Mouse (Mus musculus) spleen, postnatal 4 days (tissue): Measurements from ENCODE around the gene Tmc5.

Experiments used
- DNase-seq, 2 experiments: peaks; one replicate each; pipeline ENCODE4 v3.0.0; 2022; ENCODE audit warnings: low spot score in 2 of 2

The Tmc5 gene

DNA sequence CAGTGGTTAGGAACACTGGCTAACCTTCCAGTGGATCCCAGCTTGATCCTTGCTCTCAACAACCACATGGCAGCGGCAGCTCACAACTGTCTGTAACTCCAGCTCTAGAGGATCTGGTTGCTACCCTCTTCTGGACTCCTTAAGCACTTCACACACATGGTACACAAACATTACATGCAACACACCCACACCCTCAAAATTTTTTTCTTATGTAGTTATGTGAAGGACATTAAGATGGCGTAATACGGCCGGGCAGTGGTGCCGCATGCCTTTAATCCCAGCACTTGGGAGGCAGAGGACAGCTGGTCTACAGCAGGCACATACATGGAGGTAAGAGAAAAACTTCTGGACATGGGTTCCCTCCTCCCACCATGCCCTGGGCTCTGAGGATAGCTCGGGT, 99.0 kb downstream of the Tmc5 start:
- DNase-seq, result no peak

DNA sequence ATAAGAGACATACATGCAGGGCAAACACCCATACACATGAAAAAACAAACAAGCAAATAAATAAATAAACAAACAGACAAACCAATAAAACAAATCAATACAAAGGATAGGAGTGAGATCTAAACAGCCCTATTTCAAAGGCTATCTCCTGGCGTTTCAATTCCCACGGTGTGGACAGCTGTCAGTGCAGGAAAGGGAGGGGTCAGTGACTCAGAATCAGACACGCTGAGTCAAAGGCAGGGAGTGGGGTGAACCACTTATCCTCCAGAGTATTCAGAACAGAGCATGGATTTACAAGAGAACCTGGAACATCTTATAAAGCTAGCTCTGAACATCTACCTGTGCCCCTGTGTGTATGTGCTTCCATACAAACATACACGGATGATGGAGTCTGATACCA, 100.1 kb downstream of the Tmc5 start:
- DNase-seq, result no peak

DNA sequence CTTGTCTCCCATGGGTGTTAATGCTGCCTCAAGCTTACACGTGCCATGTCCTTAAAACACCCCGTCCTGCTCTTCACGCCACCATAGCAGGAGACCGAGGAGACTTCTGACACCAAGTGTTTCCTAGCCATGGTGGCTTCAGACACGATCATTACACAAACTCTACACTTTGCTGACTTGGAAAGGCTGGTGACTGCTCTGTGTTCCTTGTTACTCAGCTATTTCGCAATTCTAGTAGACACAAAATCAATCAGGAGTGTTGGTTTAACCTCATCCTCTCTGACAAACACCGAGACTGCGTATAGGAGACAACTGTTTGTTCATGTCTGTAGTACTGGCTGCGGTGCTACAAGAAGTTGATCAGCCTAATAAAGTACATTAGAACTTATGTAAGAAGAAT, 101.8 kb downstream of the Tmc5 start:
- no peak for DNase-seq

DNA sequence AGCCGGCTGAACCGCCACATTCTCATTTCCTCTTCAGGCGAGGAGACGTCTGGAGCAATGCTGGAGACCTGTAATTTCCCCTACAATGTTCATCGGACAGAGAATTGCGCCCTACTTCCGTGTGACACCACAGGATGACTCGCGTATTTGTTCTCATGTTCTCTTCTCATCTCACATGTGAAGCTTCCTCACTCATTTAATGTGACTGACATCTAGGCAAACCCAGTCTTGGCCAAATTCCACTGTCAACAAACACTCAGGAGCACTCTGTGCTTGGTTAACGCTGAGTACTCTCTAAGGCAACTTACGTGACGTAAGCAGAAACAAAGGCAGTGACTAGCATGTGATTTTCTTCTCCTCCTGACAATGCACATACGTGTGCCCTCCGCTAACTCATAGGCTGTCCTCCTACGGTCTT, 106.1 kb downstream of the Tmc5 start:
- no peak for DNase-seq

DNA sequence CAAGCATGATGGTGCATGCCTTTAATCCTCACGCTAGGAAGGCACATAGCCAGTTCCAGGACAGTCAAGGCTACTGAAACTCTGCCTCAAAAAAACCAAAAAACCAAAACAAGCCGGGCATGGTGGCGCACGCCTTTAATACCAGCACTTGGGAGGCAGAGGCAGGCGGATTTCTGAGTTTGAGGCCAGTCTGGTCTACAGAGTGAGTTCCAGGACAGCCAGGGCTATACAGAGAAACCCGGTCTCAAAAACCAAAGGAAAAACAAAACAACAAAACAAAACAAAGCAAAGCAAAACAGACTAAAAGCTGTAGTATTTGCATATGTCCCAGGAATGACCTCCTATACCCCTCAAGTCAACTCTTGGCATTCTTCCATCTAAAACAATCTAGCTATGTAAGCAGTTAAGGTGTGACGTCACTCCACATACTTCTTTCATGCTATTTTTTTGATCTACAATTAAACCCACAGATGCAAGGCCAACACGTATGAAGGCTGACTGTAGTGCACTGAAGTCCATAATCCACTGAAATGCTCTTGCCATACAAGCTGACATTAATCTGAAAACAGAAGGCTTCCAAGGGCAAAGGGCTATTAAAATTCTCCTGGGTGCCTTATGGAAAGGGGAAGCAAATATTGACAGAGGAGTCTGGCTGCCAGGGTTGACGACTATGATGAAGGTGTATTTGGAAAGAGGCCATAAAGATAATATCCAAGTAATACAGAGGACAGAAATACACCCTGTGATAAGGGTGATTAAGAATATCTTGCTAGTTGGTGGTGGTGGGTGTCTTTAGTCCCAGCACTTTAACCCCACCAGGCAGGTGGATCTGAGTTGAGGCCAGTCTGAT, 107.1 kb downstream of the Tmc5 start:
- no peak for DNase-seq

DNA sequence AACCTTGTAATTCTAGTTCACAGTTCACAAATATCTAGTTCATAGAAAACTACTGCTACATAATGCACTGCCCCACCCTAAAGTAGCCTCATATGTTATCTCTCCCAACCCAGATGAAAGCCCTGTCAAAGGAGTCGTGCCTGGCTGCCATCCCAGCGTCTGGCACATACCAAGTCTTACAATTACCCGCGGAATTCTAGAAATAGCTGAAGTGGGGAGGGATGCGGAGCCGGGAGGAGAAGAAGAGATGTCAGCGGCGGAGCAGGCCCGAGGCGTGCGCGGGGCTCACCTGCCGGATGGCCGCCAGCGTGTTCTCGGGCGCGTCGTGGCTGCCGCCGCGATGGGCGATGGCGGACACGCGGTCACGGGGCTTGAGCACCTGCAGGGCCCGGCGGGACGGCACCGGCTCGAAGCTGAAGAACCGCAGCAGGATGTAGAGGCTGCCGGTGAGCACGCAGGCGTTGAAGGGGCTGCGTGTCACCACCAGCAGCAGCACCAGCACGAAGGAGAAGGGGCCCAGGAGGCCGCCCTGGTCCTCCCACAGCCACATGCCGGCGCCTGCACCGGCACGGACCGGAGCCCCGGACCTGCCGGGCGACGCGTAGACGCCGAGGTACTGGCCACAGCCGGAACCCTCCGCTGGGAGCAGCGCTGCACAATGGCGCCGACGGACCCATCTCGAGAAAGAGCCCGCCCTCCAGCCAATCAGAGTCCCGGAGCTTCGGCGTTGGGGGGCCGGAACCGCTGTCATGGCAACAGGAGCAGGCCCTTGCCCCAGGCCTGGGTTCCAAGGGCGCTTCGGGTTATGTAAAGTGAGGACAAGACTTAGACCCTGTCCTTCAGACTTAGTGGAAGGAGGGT, 108.2 kb downstream of the Tmc5 start, which contains the start of gene Gde1:
TSS of gene Gde1 (minus strand) at position 678 of the 861 bp plus-strand sequence.
- peak; percentile 89 to 94 for DNase-seq

DNA sequence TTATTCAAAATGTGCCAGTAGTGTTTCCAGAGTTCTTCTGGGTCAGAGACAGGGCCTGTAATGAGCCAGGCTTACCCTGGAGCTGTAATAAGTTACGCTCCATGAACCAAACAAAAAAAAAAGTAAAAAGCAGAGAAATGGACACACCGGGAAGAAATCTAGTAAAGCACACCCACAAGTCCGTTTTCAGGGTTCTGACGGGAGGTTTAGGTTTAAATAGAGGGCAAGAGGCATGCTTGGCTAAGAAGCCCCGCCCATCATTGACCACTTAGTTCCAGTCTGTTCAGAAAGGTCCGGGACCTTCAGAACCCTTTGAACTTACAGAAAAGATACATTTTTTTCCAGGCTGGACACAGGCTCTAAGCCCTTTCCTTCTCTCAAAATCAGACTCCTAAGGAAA, 109.0 kb downstream of the Tmc5 start:
- DNase-seq, result no peak

DNA sequence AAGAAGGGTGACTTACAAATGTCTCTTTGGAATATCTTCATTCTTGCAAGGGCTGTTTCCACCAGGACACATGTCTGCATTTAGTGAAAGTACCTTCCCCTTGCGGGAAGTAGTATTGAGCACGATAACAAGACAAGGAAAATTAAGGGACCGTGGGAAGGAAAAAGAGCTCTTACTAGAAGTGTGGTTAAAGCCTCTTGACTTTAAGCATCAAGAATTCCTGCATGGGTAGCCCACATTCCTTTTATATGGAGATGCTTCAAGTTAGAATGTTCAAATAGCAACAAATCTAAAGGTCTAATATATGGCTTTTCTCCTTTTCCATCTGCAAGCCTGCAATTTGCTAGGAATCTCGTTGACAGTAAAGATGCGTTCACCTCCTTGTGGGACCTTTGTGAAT, 109.4 kb downstream of the Tmc5 start:
- DNase-seq, result no peak

DNA sequence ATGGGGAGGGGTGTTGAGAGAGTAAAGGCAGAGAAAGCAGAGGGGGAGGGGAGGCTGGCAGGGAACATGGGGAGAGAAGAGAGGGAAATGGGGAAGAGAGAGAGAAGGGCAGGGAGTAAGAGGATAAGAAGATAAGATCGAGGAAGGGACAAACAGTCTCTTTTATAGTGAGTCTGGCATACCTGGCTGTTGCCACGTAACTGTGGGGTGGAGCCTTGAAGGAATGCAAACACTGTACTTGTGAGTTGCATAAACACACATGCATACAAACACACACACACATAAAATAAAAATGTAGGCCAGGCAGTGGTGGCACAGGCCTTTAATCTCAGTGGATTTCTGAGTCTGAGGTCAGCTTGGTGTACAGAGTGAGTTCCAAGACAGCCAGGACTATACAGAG, 110.1 kb downstream of the Tmc5 start:
- no peak for DNase-seq

DNA sequence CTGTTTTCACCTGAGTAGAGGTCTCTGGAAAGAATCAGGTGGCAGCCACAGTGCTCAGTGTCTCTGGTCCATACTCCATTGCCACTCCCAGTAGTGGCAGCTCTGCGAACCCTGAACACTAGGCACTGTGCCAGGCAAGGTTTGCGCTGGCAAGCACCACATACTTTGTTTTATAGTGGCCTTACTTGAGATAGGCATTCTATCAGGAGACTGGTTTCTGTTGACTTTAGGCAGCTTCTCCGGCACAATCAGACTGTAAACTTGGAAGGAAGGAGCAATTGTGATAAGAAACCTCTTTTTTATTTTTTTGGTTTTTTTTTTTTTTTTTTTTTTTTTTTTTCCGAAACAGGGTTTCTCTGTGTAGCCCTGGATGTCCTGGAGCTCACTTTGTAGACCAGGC, 110.9 kb downstream of the Tmc5 start:
- no peak for DNase-seq

DNA sequence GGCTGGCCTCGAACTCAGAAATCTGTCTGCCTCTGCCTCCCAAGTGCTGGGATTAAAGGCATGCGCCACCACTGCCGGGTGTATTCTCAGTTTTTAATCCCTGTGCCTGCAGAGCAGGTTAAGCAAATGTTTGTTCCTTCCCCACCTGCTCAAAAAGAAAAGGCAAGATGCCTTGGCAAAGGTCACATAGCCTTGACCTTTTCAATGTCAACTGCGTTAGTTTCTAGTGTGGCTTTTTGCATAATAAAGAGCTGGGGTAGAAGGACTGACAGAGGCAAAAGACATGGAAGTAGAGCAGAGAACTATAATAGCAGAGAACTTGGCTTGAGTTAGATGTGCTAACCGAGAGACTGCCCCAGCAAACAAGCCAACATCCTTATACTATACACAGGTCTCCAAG, 113.7 kb downstream of the Tmc5 start:
- no peak for DNase-seq

DNA sequence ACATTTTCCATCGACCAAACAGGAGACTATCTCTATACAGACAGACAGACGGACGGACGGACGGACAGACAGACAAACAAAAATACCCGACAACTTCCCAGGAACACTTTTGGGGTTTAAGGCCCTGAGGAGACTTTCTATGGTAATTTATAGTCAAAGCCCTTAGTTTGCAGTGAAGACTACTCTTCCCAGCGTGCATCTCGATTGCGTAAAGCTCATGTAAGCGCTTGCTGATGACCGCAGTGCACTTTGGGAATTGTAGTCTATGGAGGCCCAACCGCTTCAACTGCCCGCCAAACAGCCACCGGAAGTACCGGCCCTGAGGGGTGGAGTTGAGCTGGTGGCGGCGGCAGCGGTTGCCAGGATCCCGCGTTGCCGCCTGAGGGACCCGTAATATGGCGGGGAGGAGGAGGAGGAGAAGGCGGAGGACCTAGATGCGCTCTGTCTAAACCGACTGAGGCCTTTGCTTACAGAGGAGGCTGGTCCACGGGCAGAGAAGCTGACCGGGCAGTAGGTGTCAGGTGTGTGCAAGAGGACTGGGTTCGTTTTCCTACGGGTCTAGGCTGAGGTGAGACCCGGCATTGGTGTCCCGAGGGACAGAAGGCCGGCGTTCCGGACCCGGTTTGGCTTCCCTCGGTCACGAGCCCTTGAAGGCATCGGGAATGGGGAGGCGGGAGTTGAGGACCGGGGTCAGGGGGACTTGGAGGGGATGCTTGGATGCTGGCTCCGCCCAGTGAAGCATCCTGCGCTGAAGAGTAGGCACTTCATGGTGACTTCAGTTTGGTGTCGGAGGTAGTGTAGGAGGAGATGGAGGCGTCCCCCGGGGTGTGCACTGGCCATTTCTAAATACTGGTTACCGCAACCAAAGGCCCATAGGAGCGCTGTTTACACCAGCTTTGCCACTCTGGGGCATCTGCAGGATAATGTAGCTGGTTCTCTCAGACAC, 115.4 kb downstream of the Tmc5 start, which contains the start of gene Ccp110:
TSS of gene Ccp110 (plus strand) at position 325 of the 946 bp plus-strand sequence.
- peak; percentile 91 to 93 for DNase-seq

DNA sequence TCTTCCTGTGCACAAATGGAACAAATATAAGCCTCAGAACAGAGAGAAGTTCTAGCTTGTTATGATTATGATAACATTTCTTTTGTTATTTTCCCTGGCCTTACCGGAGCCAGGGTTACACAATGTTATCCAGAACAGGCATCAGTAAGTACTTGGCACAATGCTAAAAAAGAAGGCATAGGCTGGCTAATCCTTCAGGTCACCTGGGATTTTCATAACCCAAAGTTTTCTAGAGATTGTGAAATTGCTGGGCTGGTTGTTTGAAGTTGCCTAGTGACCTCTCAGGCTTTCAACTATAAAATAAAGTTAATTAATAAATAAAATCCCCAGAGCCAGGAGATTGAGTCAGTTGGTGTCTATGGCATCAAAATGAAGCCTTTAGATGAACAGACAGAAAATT, 117.8 kb downstream of the Tmc5 start:
- DNase-seq, result no peak

DNA sequence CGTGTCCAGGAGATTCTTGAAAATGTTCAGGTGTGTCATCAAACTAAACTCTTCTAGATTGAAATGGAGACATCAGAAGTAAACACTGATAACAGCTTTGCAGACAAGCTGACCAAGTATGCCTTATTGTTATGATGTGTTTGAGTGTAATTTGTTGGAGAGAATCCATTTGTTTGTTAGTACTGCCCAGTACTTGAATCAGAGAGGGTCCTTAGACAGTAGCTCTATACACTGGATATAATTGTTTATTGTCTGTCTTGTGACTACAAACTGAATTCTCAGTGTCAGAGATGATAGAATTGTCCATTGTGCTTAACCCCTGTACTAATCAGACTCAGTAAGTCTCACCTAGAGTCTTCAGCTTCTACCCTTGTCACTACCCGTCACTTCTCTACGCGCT, 121.0 kb downstream of the Tmc5 start:
- no peak for DNase-seq

DNA sequence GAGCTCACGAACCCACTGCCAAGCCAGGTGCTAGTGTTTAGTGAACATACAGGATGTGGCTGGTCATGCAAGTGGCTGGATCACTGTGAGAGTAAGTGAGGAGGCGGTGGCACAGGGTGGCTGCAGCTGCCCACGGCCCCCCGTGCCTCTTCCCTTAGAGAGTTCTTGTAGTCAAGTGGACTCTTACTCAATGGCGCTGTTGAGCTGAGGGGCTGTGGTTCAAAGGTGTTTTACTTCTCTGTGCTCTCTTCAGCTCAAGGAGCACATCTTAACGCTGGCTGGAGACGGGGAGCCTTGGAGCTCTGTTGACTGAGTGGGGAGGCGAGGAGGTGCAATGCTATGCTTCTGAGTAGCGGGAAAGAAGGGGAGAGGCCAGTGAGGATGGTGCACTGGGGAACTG, 126.8 kb downstream of the Tmc5 start:
- no peak for DNase-seq
